23 mouse cellular contexts compared by ENCODE assay signal in the genomic region with DNA sequence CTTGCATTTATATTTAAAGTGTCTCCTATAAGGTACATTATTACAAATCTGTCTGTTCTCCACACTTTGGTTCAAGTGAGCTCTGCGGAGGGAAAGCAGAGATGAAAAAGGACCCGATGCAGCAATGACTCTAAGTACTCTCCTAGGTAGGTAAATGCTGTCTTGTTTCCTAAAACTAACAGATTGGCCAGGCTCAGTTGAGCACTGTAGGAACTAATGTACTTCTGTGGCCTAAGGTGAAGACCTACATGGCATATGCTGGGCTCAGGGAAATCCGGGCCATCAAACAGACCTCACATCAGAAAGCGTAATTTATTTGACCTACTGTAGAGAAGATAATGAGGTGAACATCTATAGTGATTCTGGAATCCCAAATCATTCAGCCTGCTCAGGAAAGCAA.
"Had no signal": no experiment of that assay in that cellular context is flagged by ENCODE, and none has a peak within 500 bp of the region (broad histone marks: within the 10 kb centered on the region; RNA-seq: fewer than 3 reads in every experiment).

No protein-coding gene starts in this region.

- ATAC-seq: liver, embryonic 12.5 days; liver, postnatal 0 days; lung, postnatal 0 days; midbrain, embryonic 13.5 days; midbrain, embryonic 15.5 days; midbrain, embryonic 16.5 days had no signal

- H3K9ac ChIP-seq: limb, embryonic 12.5 days; limb, embryonic 13.5 days; limb, embryonic 15.5 days; liver, embryonic 12.5 days; liver, embryonic 13.5 days; liver, embryonic 14.5 days; liver, embryonic 15.5 days; liver, postnatal 0 days; lung, embryonic 14.5 days; lung, embryonic 15.5 days; midbrain, embryonic 12.5 days; midbrain, embryonic 13.5 days; midbrain, embryonic 15.5 days had no signal

- H3K36me3 ChIP-seq: limb, embryonic 10.5 days; limb, embryonic 12.5 days; limb, embryonic 13.5 days; limb, embryonic 15.5 days; liver, embryonic 12.5 days; liver, embryonic 13.5 days; liver, embryonic 15.5 days; lung, embryonic 15.5 days; midbrain, embryonic 10.5 days; midbrain, embryonic 12.5 days; midbrain, embryonic 13.5 days; midbrain, embryonic 15.5 days had no signal

- H3K4me3 ChIP-seq: left cerebral cortex, adult 2 months; limb, embryonic 10.5 days; limb, embryonic 12.5 days; limb, embryonic 13.5 days; limb, embryonic 15.5 days; liver, embryonic 12.5 days; liver, embryonic 13.5 days; liver, embryonic 15.5 days; lung, embryonic 15.5 days; megakaryocyte, embryonic 14.5 days; midbrain, embryonic 10.5 days; midbrain, embryonic 12.5 days; midbrain, embryonic 13.5 days; midbrain, embryonic 15.5 days; myocyte had no signal

- H3K9me3 ChIP-seq: limb, embryonic 10.5 days; limb, embryonic 12.5 days; limb, embryonic 13.5 days; limb, embryonic 15.5 days; liver, embryonic 12.5 days; liver, embryonic 13.5 days; liver, embryonic 15.5 days; lung, embryonic 15.5 days; midbrain, embryonic 10.5 days; midbrain, embryonic 12.5 days; midbrain, embryonic 13.5 days; midbrain, embryonic 15.5 days had no signal

- H3K27me3 ChIP-seq: limb, embryonic 12.5 days; limb, embryonic 13.5 days; limb, embryonic 15.5 days; liver, embryonic 12.5 days; liver, embryonic 13.5 days; liver, embryonic 15.5 days; lung, embryonic 15.5 days; megakaryocyte, embryonic 14.5 days; midbrain, embryonic 12.5 days; midbrain, embryonic 13.5 days; midbrain, embryonic 15.5 days had no signal

- H3K4me2 ChIP-seq: limb, embryonic 12.5 days; limb, embryonic 13.5 days; limb, embryonic 15.5 days; liver, embryonic 11.5 days; liver, embryonic 12.5 days; liver, embryonic 13.5 days; liver, embryonic 15.5 days; lung, embryonic 14.5 days; lung, embryonic 15.5 days; midbrain, embryonic 11.5 days; midbrain, embryonic 12.5 days; midbrain, embryonic 13.5 days; midbrain, embryonic 15.5 days had no signal

- H3K4me1 ChIP-seq: limb, embryonic 10.5 days; limb, embryonic 12.5 days; limb, embryonic 13.5 days; limb, embryonic 15.5 days; liver, embryonic 12.5 days; liver, embryonic 13.5 days; liver, embryonic 15.5 days; lung, embryonic 15.5 days; megakaryocyte, embryonic 14.5 days; midbrain, embryonic 10.5 days; midbrain, embryonic 12.5 days; midbrain, embryonic 13.5 days; midbrain, embryonic 15.5 days had no signal

- H3K27ac ChIP-seq: left cerebral cortex, adult 2 months; limb, embryonic 10.5 days; limb, embryonic 12.5 days; limb, embryonic 13.5 days; limb, embryonic 15.5 days; liver, embryonic 12.5 days; liver, embryonic 13.5 days; liver, embryonic 14.5 days; liver, embryonic 15.5 days; lung, embryonic 15.5 days; macrophage; midbrain, embryonic 10.5 days; midbrain, embryonic 12.5 days; midbrain, embryonic 13.5 days; midbrain, embryonic 15.5 days had no signal
